In genomic region chr12:51827958-51828650, GRCm38 (mm10) we compare ENCODE assay signal across 7 mouse cellular contexts. TPM values are rescaled to one million over a fixed set of nuclear protein-coding genes. Genes with fewer than 3 reads are reported as not detected.
DNase-seq lines count a peak whose midpoint lies in the region; ATAC-seq and TF ChIP-seq lines count a peak whose summit lies in the region.

No protein-coding gene starts in this region.

- no peak for ATAC-seq in megakaryocyte, adult 5-6 weeks (ENCODE audit: poor library complexity, severe bottlenecking)
- no peak for ATAC-seq in forebrain, embryonic 11.5 days (replicated peaks; ENCODE audit: low FRiP score)
- no peak for ATAC-seq in limb, embryonic 12.5 days (ENCODE audit: insufficient number of reproducible peaks, insufficient read depth, low FRiP score, low TSS enrichment, low read depth)

- H3K27ac ChIP-seq in forebrain, embryonic 11.5 days (ENCODE audit: low read depth, low read length), result peak overlapping the region; percentile 98
- peak overlapping the region; percentile 99 for H3K27ac ChIP-seq in limb, embryonic 12.5 days
- H3K27ac ChIP-seq in small intestine, adult 2 months (ENCODE audit: insufficient read depth, low read depth, low read length), result peak overlapping the region; percentile 97

- H3K36me3 ChIP-seq in megakaryocyte, embryonic 14.5 days (replicated peaks; ENCODE audit: low read length), result peaks cover 57% of the 10 kb centered on the region
- no peaks in the 10 kb centered on the region for H3K36me3 ChIP-seq in forebrain, embryonic 11.5 days (ENCODE audit: control insufficient read depth, insufficient read depth, low read length)
- H3K36me3 ChIP-seq in limb, embryonic 12.5 days, result peaks cover 33% of the 10 kb centered on the region
- H3K36me3 ChIP-seq in small intestine, adult 2 months (ENCODE audit: control insufficient read depth, insufficient read depth, low read length), result peaks cover 18% of the 10 kb centered on the region

- no peaks in the 10 kb centered on the region for H3K27me3 ChIP-seq in megakaryocyte, embryonic 14.5 days (replicated peaks)
- no peaks in the 10 kb centered on the region; the same call in 1 of the 2 replicates for H3K27me3 ChIP-seq in forebrain, embryonic 11.5 days (ENCODE audit: control insufficient read depth, insufficient read depth, low read length)
- H3K27me3 ChIP-seq in limb, embryonic 12.5 days, result no peaks in the 10 kb centered on the region
- H3K27me3 ChIP-seq in small intestine, adult 2 months (ENCODE audit: control insufficient read depth, insufficient read depth, low read length), result no peaks in the 10 kb centered on the region

- H3K9me3 ChIP-seq in megakaryocyte, embryonic 14.5 days, result no peaks in the 10 kb centered on the region
- H3K9me3 ChIP-seq in forebrain, embryonic 11.5 days (ENCODE audit: control insufficient read depth, low read length), result no peaks in the 10 kb centered on the region
- no peaks in the 10 kb centered on the region for H3K9me3 ChIP-seq in limb, embryonic 12.5 days

- TF ChIP-seq POLR2A in small intestine, adult 2 months (IDR thresholded peaks at IDR 0.05; ENCODE audit: low read depth, low read length), result no peak

- no peak for TF ChIP-seq CTCF in small intestine, adult 2 months (IDR thresholded peaks at IDR 0.05; ENCODE audit: extremely low read depth, insufficient read length, insufficient replicate concordance, low read depth, low read length)

- 33% methylated on average over 6 of the region's 6 CpGs for whole genome bisulfite sequencing in forebrain, embryonic 11.5 days
- 25% methylated on average over 6 of the region's 6 CpGs for WGBS in limb, embryonic 12.5 days
- 2% methylated on average over 6 of the region's 6 CpGs for WGBS in small intestine, adult 2 months

- peak overlapping the region; percentile 78 for H3K4me2 ChIP-seq in forebrain, embryonic 11.5 days (ENCODE audit: low read depth, low read length, severe bottlenecking)
- peak overlapping the region; percentile 69 for H3K4me2 ChIP-seq in limb, embryonic 12.5 days

- DNase-seq in forebrain, embryonic 11.5 days (ENCODE audit: low spot score), result no peak
- DNase-seq in right cerebral cortex, postnatal 36 days (ENCODE audit: low spot score in 2 of 2), result no peak
- DNase-seq in right cerebral cortex, adult 18-20 months, result no peak

- H3K4me3 ChIP-seq in megakaryocyte, embryonic 14.5 days (replicated peaks), result peak overlapping the region; percentile 97
- H3K4me3 ChIP-seq in forebrain, embryonic 11.5 days (ENCODE audit: low read depth, low read length), result peak overlapping the region; percentile 99
- H3K4me3 ChIP-seq in limb, embryonic 12.5 days (replicated peaks), result peak overlapping the region; percentile 93
- peak overlapping the region; percentile 89 for H3K4me3 ChIP-seq in small intestine, adult 2 months (ENCODE audit: low read depth, low read length)

- H3K4me1 ChIP-seq in megakaryocyte, embryonic 14.5 days, result peaks cover 62% of the 10 kb centered on the region
- peaks cover 3% of the 10 kb centered on the region; the same call in 1 of the 2 replicates for H3K4me1 ChIP-seq in forebrain, embryonic 11.5 days (replicated peaks; ENCODE audit: control insufficient read depth, insufficient read depth, low read length)
- H3K4me1 ChIP-seq in limb, embryonic 12.5 days (replicated peaks), result peaks cover 11% of the 10 kb centered on the region
- peaks cover 3% of the 10 kb centered on the region; the same call in 1 of the 2 replicates for H3K4me1 ChIP-seq in small intestine, adult 2 months (ENCODE audit: control insufficient read depth, insufficient read depth, insufficient read length, low read length)

- H3K9ac ChIP-seq in forebrain, embryonic 11.5 days (ENCODE audit: low read length), result peak overlapping the region; percentile 99
- peak overlapping the region; percentile 99 for H3K9ac ChIP-seq in limb, embryonic 12.5 days (replicated peaks)

RNA-seq across cellular contexts. Expression of gene Hectd1, which starts 1.2 kb away (rescaled TPM):
- 0.77 and 2.0 TPM in 2 replicates for polyA plus RNA-seq in megakaryocyte, embryonic 14.5 days (2012; ENCODE audit: insufficient read depth, low replicate concordance)
- 47.5 and 49.2 TPM in 2 replicates for total RNA-seq in megakaryocyte, adult 5-6 weeks (2015)
- total RNA-seq in megakaryocyte, adult 5-6 weeks (2017), result 89.7 and 96.1 TPM in 2 replicates
- 42.2 and 44.8 TPM in 2 replicates for polyA plus RNA-seq in forebrain, embryonic 11.5 days (2014; fragmentation: Nextera tagmentation; extraction: Ambion mirVana)
- polyA plus RNA-seq in limb, embryonic 12.5 days (2016; fragmentation: Nextera tagmentation; extraction: Ambion mirVana), result 44.2 and 44.9 TPM in 2 replicates
- 3.5 and 6.7 TPM in 2 replicates for polyA plus RNA-seq in small intestine, adult 2 months (2012; rRNA removed)
